Mouse (Mus musculus) C2C12 (cell line): ENCODE measurements around the gene Phf1.
"Not testable (repeated sequence)": the region's sequence is repeated elsewhere in the genome, so short reads cannot be mapped to it uniquely, and the experiment has no call there.

ENCODE experiments used
- CEBPB ChIP-seq: IDR thresholded peaks from one replicate; pipeline ENCODE4 v1.6.1; 2011; ENCODE audit warnings: low read depth, mild to moderate bottlenecking, control low read depth, moderate library complexity
- CTCF ChIP-seq: IDR thresholded peaks from one replicate; pipeline ENCODE4 v1.5.1; 2011; ENCODE audit not compliant: control insufficient read depth, insufficient read depth, insufficient read length
- FOSL1 ChIP-seq: IDR thresholded peaks from one replicate; pipeline ENCODE4 v1.8.0; 2011; ENCODE audit warnings: mild to moderate bottlenecking, low read length; ENCODE audit not compliant: poor library complexity, insufficient read depth, severe bottlenecking
- MYOD1 ChIP-seq: IDR thresholded peaks from one replicate; pipeline ENCODE4 v1.6.1; 2011; ENCODE audit warnings: low read depth; ENCODE audit not compliant: control insufficient read depth, insufficient read length

DNA sequence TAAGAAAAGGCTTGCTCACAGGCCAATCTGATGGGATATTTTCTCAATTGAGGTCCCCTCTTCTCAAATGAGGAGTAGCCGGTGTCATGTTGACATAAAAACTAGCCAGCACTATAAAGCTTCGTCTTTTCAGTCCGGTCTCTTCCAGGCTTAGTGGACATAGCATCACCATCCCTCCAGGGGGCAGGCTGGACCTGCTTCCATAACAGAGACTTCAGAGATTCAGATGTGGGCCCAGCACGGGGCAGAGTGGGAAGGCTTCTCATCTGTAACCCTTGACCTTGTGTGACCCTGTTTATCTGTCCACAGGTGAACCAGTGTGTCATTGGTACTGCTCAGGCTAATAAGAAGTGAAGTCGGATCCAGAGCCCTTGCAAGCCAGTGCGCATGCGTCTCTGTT lies 1.1 kb upstream of the Phf1 start:
- TF ChIP-seq CTCF = peak; percentile 8
- TF ChIP-seq CEBPB, FOSL1, MYOD1: not testable (repeated sequence)
